Mouse (Mus musculus) ES-E14 (cell line): ENCODE results near the gene Tsen2.
A peak's percentile ranks its signal among the peaks of the same experiment; 100 is the strongest.

Experiments used
- HCFC1 ChIP-seq: IDR thresholded peaks from 2 replicates; pipeline ENCODE4 v1.6.1; 2012; ENCODE audit warnings: low read length, inconsistent platforms, borderline replicate concordance; ENCODE audit not compliant: insufficient read depth
- MAFK ChIP-seq: IDR thresholded peaks from 2 replicates; pipeline ENCODE4 v1.6.1; 2014; ENCODE audit warnings: mild to moderate bottlenecking, low read depth, low read length, inconsistent platforms; ENCODE audit not compliant: insufficient read depth
- ZC3H11A ChIP-seq: IDR thresholded peaks from 2 replicates; pipeline ENCODE4 v1.6.1; 2012; ENCODE audit warnings: low read depth, mild to moderate bottlenecking, inconsistent platforms, low read length, borderline replicate concordance
- ZNF384 ChIP-seq: IDR thresholded peaks from 2 replicates; pipeline ENCODE4 v1.6.1; 2012; ENCODE audit warnings: low read depth, low read length, inconsistent platforms

DNA sequence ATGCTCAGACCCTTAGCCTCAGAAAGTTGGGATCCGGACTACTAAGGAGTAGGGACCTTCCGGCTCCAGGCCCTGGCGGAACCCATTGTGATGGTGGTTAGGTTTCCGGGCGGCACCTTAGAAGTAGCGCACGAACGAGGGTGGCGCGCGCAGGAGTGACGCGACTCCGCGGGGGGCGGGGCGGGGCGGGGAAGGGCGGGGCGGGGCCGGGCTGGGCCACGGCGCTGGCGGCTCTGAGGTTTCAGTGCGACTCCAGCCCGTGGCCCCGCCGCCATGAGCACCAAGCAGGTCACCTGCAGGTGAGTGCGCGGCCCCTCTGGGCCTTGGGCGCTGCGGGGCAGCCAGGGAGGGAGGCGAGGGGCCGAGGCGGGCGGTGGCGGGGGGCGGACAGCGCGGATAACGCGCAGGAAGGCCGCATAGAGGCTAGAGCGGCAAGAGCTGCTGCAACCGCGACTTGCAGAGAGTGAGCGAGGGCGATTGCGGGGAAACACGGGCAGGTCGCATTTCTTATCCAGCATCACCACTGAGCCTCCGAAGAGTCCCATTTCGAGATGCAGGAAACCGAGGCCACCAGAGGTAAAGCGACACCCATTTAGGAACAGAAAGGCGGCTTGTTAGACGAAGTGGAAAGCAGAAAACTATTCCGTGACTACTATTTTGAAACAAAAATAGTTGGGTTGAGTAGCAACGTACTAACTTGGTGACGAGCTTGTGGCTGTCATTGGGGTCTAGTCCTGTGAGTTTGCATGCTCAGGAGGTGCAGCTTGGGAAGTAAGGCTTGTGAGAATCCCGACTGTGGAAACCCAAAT is 57.5 kb downstream of the Tsen2 start, which contains the start of gene Mkrn2:
- TF ChIP-seq MAFK, result no peak
- peak; percentile 85 for TF ChIP-seq HCFC1
- no peak for TF ChIP-seq ZC3H11A
- TF ChIP-seq ZNF384, result no peak
